Mouse (Mus musculus): ENCODE measurements around the gene Prom2. TPM values are rescaled to one million over a fixed set of nuclear protein-coding genes. Genes with fewer than 3 reads are reported as not detected.
A peak's percentile ranks its signal among the peaks of the same experiment; 100 is the strongest.

Prom2 gene
- total RNA-seq, 2 experiments from 2014 or later, result not detected

- intact Hi-C loops (cut with DNase I), result no loop called here
- DNase-seq, result no peak
These were observed 16.1 kb downstream of the Prom2 start for GRCm38 (mm10) chr2:127525004-127525775.

- peak; percentile 86 for DNase-seq
- intact Hi-C loops (cut with DNase I), result no loop called here
These were observed 17.1 kb downstream of the Prom2 start for GRCm38 (mm10) chr2:127523950-127524729.

- DNase-seq, result peak; percentile 91
These were observed 19.2 kb downstream of the Prom2 start, which contains the start of gene Kcnip3 for GRCm38 (mm10) chr2:127522006-127522441. Kcnip3 (minus strand) TSS chr2:127522094.

GRCm38 (mm10) chr2:127521172-127522005 is 19.9 kb downstream of the Prom2 start:
- peak; percentile 87 for DNase-seq
- intact Hi-C loops (cut with DNase I), result no loop called here

More at GRCm38 (mm10) chr2:127522006-127522441, 19.2 kb downstream of the Prom2 start, which contains the start of gene Kcnip3:
- intact Hi-C loops (cut with DNase I), result no loop called here

GRCm38 (mm10) chr2:127520123-127520522 is 21.1 kb downstream of the Prom2 start:
- intact Hi-C loops (cut with DNase I), result no loop called here
- DNase-seq, result no peak

- intact Hi-C loops (cut with DNase I), result no loop called here
- no peak for DNase-seq
These were observed 22.0 kb downstream of the Prom2 start for GRCm38 (mm10) chr2:127519308-127519707.

GRCm38 (mm10) chr2:127518831-127519230 is 22.4 kb downstream of the Prom2 start:
- intact Hi-C loops (cut with DNase I), result no loop called here
- no peak for DNase-seq

GRCm38 (mm10) chr2:127518273-127518672 is 23.0 kb downstream of the Prom2 start:
- intact Hi-C loops (cut with DNase I), result no loop called here
- no peak for DNase-seq

GRCm38 (mm10) chr2:127517081-127517480 is 24.2 kb downstream of the Prom2 start:
- DNase-seq, result no peak
- intact Hi-C loops (cut with DNase I), result no loop called here

GRCm38 (mm10) chr2:127514380-127515124 is 26.7 kb downstream of the Prom2 start:
- intact Hi-C loops (cut with DNase I), result no loop called here

GRCm38 (mm10) chr2:127513244-127513643 is 28.0 kb downstream of the Prom2 start:
- DNase-seq, result no peak
- intact Hi-C loops (cut with DNase I), result no loop called here

More at GRCm38 (mm10) chr2:127514380-127515124, 26.7 kb downstream of the Prom2 start:
- DNase-seq, result no peak

- DNase-seq, result no peak
- intact Hi-C loops (cut with DNase I), result no loop called here
These were observed 29.8 kb downstream of the Prom2 start for GRCm38 (mm10) chr2:127511426-127511825.

- intact Hi-C loops (cut with DNase I), result loop anchor here (5.0 kb wide), 1 partner anchor 49 kb away; no protein-coding TSS in a partner anchor
- peak; percentile 75 for DNase-seq
These were observed 33.2 kb downstream of the Prom2 start for GRCm38 (mm10) chr2:127507967-127508660.

- peak; percentile 88 for DNase-seq
- intact Hi-C loops (cut with DNase I), result loop anchor here (5.0 kb wide), 1 partner anchor 50 kb away; no protein-coding TSS in a partner anchor
These were observed 34.0 kb downstream of the Prom2 start for GRCm38 (mm10) chr2:127507077-127507774.

GRCm38 (mm10) chr2:127506131-127506632 is 35.1 kb downstream of the Prom2 start:
- intact Hi-C loops (cut with DNase I), result loop anchor here (5.0 kb wide), 1 partner anchor 51 kb away; no protein-coding TSS in a partner anchor
- DNase-seq, result no peak

- DNase-seq, result no peak
- intact Hi-C loops (cut with DNase I), result loop anchor here (5.0 kb wide), 1 partner anchor 52 kb away; no protein-coding TSS in a partner anchor
These were observed 36.1 kb downstream of the Prom2 start for GRCm38 (mm10) chr2:127505196-127505595.

- intact Hi-C loops (cut with DNase I), result no loop called here
- DNase-seq, result peak; percentile 76
These were observed 37.3 kb downstream of the Prom2 start for GRCm38 (mm10) chr2:127503751-127504549.
